In genomic region chr3:84807826-84808225, GRCm38 (mm10) we compare ENCODE assay signal across 14 mouse cellular contexts.
"Had no signal": no experiment of that assay in that cellular context is flagged by ENCODE, and none has a peak within 500 bp of the region (broad histone marks: within the 10 kb centered on the region; RNA-seq: fewer than 3 reads in every experiment).

No protein-coding gene starts in this region.

- H3K4me1 ChIP-seq: stomach, embryonic 15.5 days had no signal

- H3K36me3 ChIP-seq: neural tube, embryonic 12.5 days; neural tube, embryonic 13.5 days; neural tube, embryonic 15.5 days; stomach, embryonic 15.5 days had no signal

- H3K4me3 ChIP-seq: neural tube, embryonic 12.5 days; neural tube, embryonic 13.5 days; neural tube, embryonic 15.5 days; stomach, embryonic 15.5 days had no signal

- H3K27ac ChIP-seq: neural tube, embryonic 12.5 days; neural tube, embryonic 13.5 days; neural tube, embryonic 15.5 days; stomach, embryonic 15.5 days; stomach, postnatal 0 days had no signal

- H3K27me3 ChIP-seq: neural tube, embryonic 12.5 days; neural tube, embryonic 13.5 days; neural tube, embryonic 15.5 days; stomach, embryonic 15.5 days had no signal

- DNase-seq: retina, postnatal 1 day; right cerebral cortex, adult 18-20 months; right cerebral cortex, postnatal 14 days; right cerebral cortex, postnatal 25 days; right cerebral cortex, postnatal 4 days; spleen, adult 18-20 months; thymus, adult 18-20 months; thymus, postnatal 25 days; thymus, postnatal 4 days had no signal
